Mouse (Mus musculus) liver, adult 2 months (tissue): ENCODE measurements at regions not wholly inside any gene's neighbourhood (a gene's known extent, or its start where the extent isn't known, plus 50 kb on each side); places are given as distances from the start of the nearest gene placed in this dataset.
"Not testable (repeated sequence)": the region's sequence is repeated elsewhere in the genome, so short reads cannot be mapped to it uniquely, and the experiment has no call there.

Experiments
- CTCF ChIP-seq: fragments of 200-500 bp; IDR thresholded peaks from 2 replicates; pipeline ENCODE4 v1.5.1; 2011; ENCODE audit warnings: low read depth, low read length, control low read depth
- POLR2A ChIP-seq: fragments of 200-500 bp; IDR thresholded peaks from 2 replicates; pipeline ENCODE4 v1.6.1; 2011; ENCODE audit warnings: low read length, control low read depth; ENCODE audit not compliant: insufficient read depth; ENCODE audit errors: extremely low read depth

- TF ChIP-seq POLR2A, CTCF: not testable (repeated sequence)
These were observed 168.5 kb upstream of the Serp2 start for GRCm38 (mm10) chr14:76725231-76725630.
